Mouse (Mus musculus): ENCODE measurements at regions not wholly inside any gene's neighbourhood (a gene's known extent, or its start where the extent isn't known, plus 50 kb on each side); places are given as distances from the start of the nearest gene placed in this dataset.
A peak's percentile ranks its signal among the peaks of the same experiment; 100 is the strongest.

GRCm38 (mm10) chr8:86428998-86429651, 151.4 kb downstream of the Abcc12 start:
- DNase-seq, result no peak

GRCm38 (mm10) chr8:86428131-86428530, 152.4 kb downstream of the Abcc12 start:
- no peak for DNase-seq

GRCm38 (mm10) chr8:86426056-86426455, 154.4 kb downstream of the Abcc12 start:
- DNase-seq, result no peak

GRCm38 (mm10) chr8:86425382-86425781, 155.1 kb downstream of the Abcc12 start:
- DNase-seq, result no peak

- no peak for DNase-seq
These were observed 161.3 kb downstream of the Abcc12 start for GRCm38 (mm10) chr8:86419059-86419651.

GRCm38 (mm10) chr8:86418414-86418981, 162.0 kb downstream of the Abcc12 start:
- no peak for DNase-seq

- DNase-seq, result no peak
These were observed 165.3 kb downstream of the Abcc12 start for GRCm38 (mm10) chr8:86415208-86415607.

GRCm38 (mm10) chr8:86411232-86411631, 169.3 kb downstream of the Abcc12 start:
- DNase-seq, result no peak

- no peak for DNase-seq
These were observed 174.3 kb downstream of the Abcc12 start for GRCm38 (mm10) chr8:86406196-86406595.

- DNase-seq, result no peak
These were observed 177.1 kb downstream of the Abcc12 start for GRCm38 (mm10) chr8:86403434-86403833.

- DNase-seq, result no peak
These were observed 178.5 kb downstream of the Abcc12 start for GRCm38 (mm10) chr8:86401946-86402345.

- DNase-seq, result no peak
These were observed 185.4 kb downstream of the Abcc12 start for GRCm38 (mm10) chr8:86395121-86395520.

- no peak for DNase-seq
These were observed 186.7 kb downstream of the Abcc12 start for GRCm38 (mm10) chr8:86393835-86394234.

- DNase-seq, result no peak
These were observed 187.1 kb downstream of the Abcc12 start for GRCm38 (mm10) chr8:86393374-86393773.

GRCm38 (mm10) chr8:86390715-86391114, 189.8 kb downstream of the Abcc12 start:
- DNase-seq, result no peak

- no peak for DNase-seq
These were observed 190.5 kb downstream of the Abcc12 start for GRCm38 (mm10) chr8:86389690-86390671.

- no peak for DNase-seq
These were observed 195.2 kb downstream of the Abcc12 start for GRCm38 (mm10) chr8:86385236-86385635.

GRCm38 (mm10) chr8:86381977-86382376, 198.5 kb downstream of the Abcc12 start:
- DNase-seq, result no peak

GRCm38 (mm10) chr8:86368062-86368461, 212.4 kb downstream of the Abcc12 start:
- no peak for DNase-seq

GRCm38 (mm10) chr8:86366636-86367035, 213.8 kb downstream of the Abcc12 start:
- no peak for DNase-seq

- DNase-seq, result no peak
These were observed 214.8 kb downstream of the Abcc12 start for GRCm38 (mm10) chr8:86365726-86366125.

- DNase-seq, result peak; percentile 7 to 9
These were observed 215.6 kb downstream of the Abcc12 start for GRCm38 (mm10) chr8:86364898-86365297.

- no peak for DNase-seq
These were observed 220.2 kb downstream of the Abcc12 start for GRCm38 (mm10) chr8:86360283-86360682.
